Mouse (Mus musculus) midbrain, embryonic 14.5 days (tissue): Measurements from ENCODE around the gene Mrpl22. TPM values are rescaled to one million over a fixed set of nuclear protein-coding genes. Genes with fewer than 3 reads are reported as not detected.
"Not testable (repeated sequence)": the region's sequence is repeated elsewhere in the genome, so short reads cannot be mapped to it uniquely, and the experiment has no call there.

Experiments used
- ATAC-seq: fragments of 200-750 bp; cut with Nextera tagmentation; 2 replicates; pipeline ENCODE4 v1.8.0; 2017; ENCODE audit warnings: moderate number of reproducible peaks, moderate library complexity; ENCODE audit not compliant: low FRiP score, low TSS enrichment
- DNase-seq: peaks from one replicate; pipeline ENCODE4 v3.0.0-alpha.2; 2015
- H3K27ac ChIP-seq: fragments of 300-500 bp; sonication (generic); replicated peaks from 2 replicates; pipeline ENCODE4 v1.5.1; 2014; ENCODE audit warnings: mild to moderate bottlenecking, low read depth, low read length, moderate library complexity
- H3K27me3 ChIP-seq: fragments of 300-500 bp; sonication (generic); 2 replicates; pipeline ENCODE4 v1.6.1; 2014; ENCODE audit warnings: low read length, control low read depth, mixed read lengths; ENCODE audit not compliant: control insufficient read depth, insufficient read depth
- H3K36me3 ChIP-seq: fragments of 300-500 bp; sonication (generic); 2 replicates; pipeline ENCODE4 v1.6.1; 2014; ENCODE audit warnings: low read length, control low read depth; ENCODE audit not compliant: control insufficient read depth, insufficient read depth
- H3K4me1 ChIP-seq: fragments of 300-500 bp; sonication (generic); 2 replicates; pipeline ENCODE4 v1.6.1; 2014; ENCODE audit warnings: mild to moderate bottlenecking, antibody characterized with exemption, low read length, control low read depth; ENCODE audit not compliant: control insufficient read depth, insufficient read depth
- H3K4me2 ChIP-seq: fragments of 300-500 bp; sonication (generic); 2 replicates; pipeline ENCODE4 v1.6.1; 2014; ENCODE audit warnings: mild to moderate bottlenecking, low read length, moderate library complexity
- H3K4me3 ChIP-seq: fragments of 300-500 bp; sonication (generic); replicated peaks from 2 replicates; pipeline ENCODE4 v1.5.1; 2014; ENCODE audit warnings: low read depth, low read length
- H3K9ac ChIP-seq: fragments of 300-500 bp; sonication (generic); replicated peaks from 2 replicates; pipeline ENCODE4 v1.6.1; 2014; ENCODE audit warnings: mild to moderate bottlenecking, low read length, moderate library complexity
- H3K9me3 ChIP-seq: fragments of 300-500 bp; sonication (generic); 2 replicates; pipeline ENCODE4 v1.6.1; 2016; ENCODE audit warnings: low read length, control low read depth, mixed read lengths; ENCODE audit not compliant: control insufficient read depth
- WGBS: fragments of 180-500 bp; shearing (Covaris S2); extraction: QIAGEN DNeasy Blood & Tissue Kit; methylation state at CpG from one replicate; pipeline ENCODE4 v1.1.7; 2014; 5-methylcytosine and 5-hydroxymethylcytosine counted together
- polyA plus RNA-seq: library from polyadenylated mRNA; unstranded; fragments of >200 nt; fragmentation: Nextera tagmentation; extraction: Ambion mirVana; gene quantifications from 2 replicates; pipeline ENCODE4 v1.2.1, GENCODE M21; 2014

Gene Mrpl22
- polyA plus RNA-seq, 1 experiment from 2014 or later: 101 TPM

DNA sequence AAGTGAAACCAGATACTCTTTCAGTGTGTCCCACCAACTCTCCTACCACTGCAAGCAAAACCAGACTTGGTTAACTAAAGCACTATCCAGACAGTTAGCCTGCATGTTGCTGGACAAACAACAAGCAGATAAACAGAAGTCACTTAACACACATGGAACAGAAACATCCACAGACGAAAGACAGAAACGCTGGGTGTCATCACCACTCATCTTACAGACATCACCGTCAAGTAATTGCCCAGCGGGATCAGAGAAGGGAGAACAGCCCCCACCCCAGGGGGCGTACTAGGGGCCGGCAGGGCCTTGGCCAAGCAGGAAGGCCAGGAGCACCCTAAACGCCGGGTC, 3.7 kb upstream of the Mrpl22 start:
- Histone ChIP-seq H3K4me3 (peak overlapping the region; percentile 84), H3K27ac (peak overlapping the region; percentile 67; the same call in 1 of the 2 replicates), H3K9ac (peak overlapping the region; percentile 76), H3K9me3 (no peaks in the 10 kb centered on the region; the same call in 1 of the 2 replicates), H3K4me2 (peak overlapping the region; percentile 68), H3K4me1 (peaks cover 3% of the 10 kb centered on the region; the same call in 1 of the 2 replicates), H3K27me3 (no peaks in the 10 kb centered on the region), H3K36me3 (peaks cover 28% of the 10 kb centered on the region)
- WGBS: 0% methylated on average over 8 of the region's 8 CpGs
- DNase-seq (no peak), ATAC-seq (no peak)

DNA sequence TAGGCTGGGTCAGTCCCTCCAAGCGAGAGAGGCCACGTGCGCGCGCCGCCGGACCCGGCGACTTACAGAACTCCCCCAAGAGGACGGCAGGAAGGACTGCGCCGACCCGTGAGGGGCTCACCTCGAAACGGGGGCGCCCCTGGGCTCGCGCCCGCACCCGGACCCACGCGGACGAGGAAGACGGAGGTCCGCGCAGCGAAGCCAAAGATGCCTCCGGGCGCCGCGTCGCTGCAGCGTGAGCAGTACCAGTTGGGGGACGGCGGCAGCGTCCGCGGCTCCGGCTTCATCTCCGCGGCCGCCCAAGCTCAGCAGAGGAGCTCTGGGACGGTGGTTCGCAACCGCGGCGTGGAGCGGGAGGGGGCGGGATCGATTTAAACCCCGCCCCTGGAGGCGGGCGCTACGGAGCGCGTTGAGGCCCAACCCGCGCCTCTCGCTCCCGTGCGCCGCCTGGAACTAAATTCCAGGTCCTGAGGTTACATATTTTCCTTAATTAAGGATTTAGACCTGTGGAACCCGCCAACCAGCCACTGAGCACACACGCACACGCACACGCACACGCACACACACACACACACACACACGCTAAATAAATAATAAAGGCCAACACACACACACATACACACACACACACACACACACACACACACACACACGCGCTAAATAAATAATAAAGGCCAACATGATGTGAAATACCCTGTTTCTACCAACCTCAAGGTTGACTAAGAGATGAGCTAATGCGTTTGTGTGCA, 3.1 kb upstream of the Mrpl22 start, which contains the start of gene Gemin5:
Gene Gemin5 (minus strand): TSS at position 373 of the 749 bp plus-strand sequence.
- DNase-seq (peak; percentile 94), ATAC-seq (peak; percentile 87)
- H3K36me3 ChIP-seq: peaks cover 26% of the 10 kb centered on the region
- peaks cover 3% of the 10 kb centered on the region; the same call in 1 of the 2 replicates for H3K4me1 ChIP-seq
- H3K27me3 ChIP-seq: no peaks in the 10 kb centered on the region
- H3K27ac ChIP-seq: peak within 1 kb of the TSS; percentile 67
- peak within 1 kb of the TSS; percentile 84 for H3K4me3 ChIP-seq
- 2% methylated on average over 71 of the region's 71 CpGs for WGBS
- H3K9me3 ChIP-seq: no peaks in the 10 kb centered on the region; the same call in 1 of the 2 replicates
- H3K9ac ChIP-seq: peak within 1 kb of the TSS; percentile 76
- peak within 1 kb of the TSS; percentile 68 for H3K4me2 ChIP-seq

GRCm38 (mm10) chr11:58169666-58170065, 1.8 kb upstream of the Mrpl22 start:
- DNase-seq (no peak), ATAC-seq (no peak)
- Histone ChIP-seq H3K36me3 (peaks cover 29% of the 10 kb centered on the region), H3K4me2 (no peak overlapping the region), H3K27me3 (no peaks in the 10 kb centered on the region), H3K4me3 (no peak overlapping the region), H3K4me1 (peaks cover 3% of the 10 kb centered on the region; the same call in 1 of the 2 replicates), H3K9ac (no peak overlapping the region), H3K27ac (no peak overlapping the region), H3K9me3 (no peaks in the 10 kb centered on the region; the same call in 1 of the 2 replicates)
- WGBS: 87% methylated on average over 4 of the region's 4 CpGs

GRCm38 (mm10) chr11:58179563-58179962, 8.1 kb downstream of the Mrpl22 start:
- Histone ChIP-seq H3K9me3 (no peaks in the 10 kb centered on the region), H3K27me3 (no peaks in the 10 kb centered on the region), H3K4me2 (no peak overlapping the region), H3K4me3 (no peak overlapping the region), H3K4me1 (no peaks in the 10 kb centered on the region), H3K36me3 (peaks cover 47% of the 10 kb centered on the region), H3K27ac (no peak overlapping the region), H3K9ac (no peak overlapping the region)
- WGBS: 27% methylated on average over 3 of the region's 3 CpGs
- no peak for ATAC-seq
- peak; percentile 86 for DNase-seq

GRCm38 (mm10) chr11:58179986-58180385, 8.5 kb downstream of the Mrpl22 start:
- not testable (repeated sequence) for H3K4me1 ChIP-seq, DNase-seq, H3K4me3 ChIP-seq, H3K4me2 ChIP-seq, H3K27me3 ChIP-seq, H3K9ac ChIP-seq, ATAC-seq, H3K27ac ChIP-seq, H3K9me3 ChIP-seq
- peaks cover 43% of the 10 kb centered on the region for H3K36me3 ChIP-seq
- 96% methylated on average over 6 of the region's 6 CpGs for WGBS

DNA sequence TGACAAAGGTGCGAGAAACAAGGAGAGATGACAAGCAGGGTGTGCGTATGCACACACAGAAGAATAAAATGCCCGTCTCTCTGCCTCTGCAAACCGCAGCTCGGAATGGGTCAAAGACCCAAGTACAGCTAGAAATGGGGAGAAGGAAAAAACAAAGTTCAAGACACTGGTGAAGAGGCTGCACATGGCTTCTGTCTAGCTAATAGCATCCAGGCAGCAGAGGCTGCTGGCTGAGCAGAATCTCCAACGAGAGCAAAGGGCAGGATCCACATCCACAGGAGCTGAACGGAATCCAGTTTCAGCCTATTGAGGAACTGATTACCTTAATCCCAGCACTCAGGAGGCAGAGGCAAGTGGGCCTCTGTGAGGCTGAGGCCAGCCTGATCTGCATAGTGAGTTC, 9.3 kb downstream of the Mrpl22 start:
- no peak overlapping the region for H3K9ac ChIP-seq
- H3K4me2 ChIP-seq: no peak overlapping the region
- no peak overlapping the region for H3K4me3 ChIP-seq
- peaks cover 36% of the 10 kb centered on the region for H3K36me3 ChIP-seq
- WGBS: 89% methylated on average over 7 of the region's 7 CpGs
- no peak for DNase-seq
- no peaks in the 10 kb centered on the region for H3K4me1 ChIP-seq
- ATAC-seq: no peak
- no peaks in the 10 kb centered on the region for H3K9me3 ChIP-seq
- no peaks in the 10 kb centered on the region for H3K27me3 ChIP-seq
- H3K27ac ChIP-seq: no peak overlapping the region

DNA sequence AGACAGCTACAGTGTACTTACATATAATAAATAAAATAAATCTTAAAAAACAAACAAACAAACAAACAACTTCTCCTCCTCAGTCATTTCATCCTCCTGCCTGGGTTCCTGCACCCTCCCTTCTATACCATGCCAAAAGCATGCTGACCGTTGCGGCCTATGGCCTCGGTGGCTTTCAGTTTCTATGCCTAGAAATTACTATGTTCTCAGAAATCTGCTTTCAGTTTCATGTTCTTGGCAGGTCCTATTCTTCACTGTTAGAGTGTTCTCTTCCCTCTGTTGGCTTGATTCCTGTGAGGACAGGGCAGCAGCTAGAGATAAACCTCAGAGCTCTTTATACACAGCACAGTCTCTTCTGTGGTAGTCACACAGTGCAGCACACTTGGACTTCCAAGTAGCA, 12.1 kb downstream of the Mrpl22 start:
- ATAC-seq (no peak), DNase-seq (no peak)
- no peaks in the 10 kb centered on the region for H3K9me3 ChIP-seq
- H3K4me1 ChIP-seq: no peaks in the 10 kb centered on the region
- no peak overlapping the region for H3K27ac ChIP-seq
- no peak overlapping the region for H3K4me3 ChIP-seq
- WGBS: 96% methylated on average over 3 of the region's 3 CpGs
- H3K27me3 ChIP-seq: no peaks in the 10 kb centered on the region
- no peak overlapping the region for H3K9ac ChIP-seq
- no peak overlapping the region for H3K4me2 ChIP-seq
- H3K36me3 ChIP-seq: peaks cover 10% of the 10 kb centered on the region; the same call in 1 of the 2 replicates

- 94% methylated on average over 6 of the region's 6 CpGs for WGBS
- Histone ChIP-seq H3K9ac (no peak overlapping the region), H3K36me3 (no peaks in the 10 kb centered on the region), H3K9me3 (no peaks in the 10 kb centered on the region), H3K27me3 (no peaks in the 10 kb centered on the region), H3K27ac (no peak overlapping the region), H3K4me3 (no peak overlapping the region), H3K4me1 (no peaks in the 10 kb centered on the region), H3K4me2 (no peak overlapping the region)
- no peak for ATAC-seq
- DNase-seq: no peak
These were observed 18.2 kb downstream of the Mrpl22 start for GRCm38 (mm10) chr11:58189675-58190074.

- Histone ChIP-seq H3K9me3 (no peaks in the 10 kb centered on the region), H3K4me2 (no peak overlapping the region), H3K9ac (no peak overlapping the region), H3K36me3 (no peaks in the 10 kb centered on the region), H3K27me3 (no peaks in the 10 kb centered on the region), H3K4me1 (no peaks in the 10 kb centered on the region), H3K4me3 (no peak overlapping the region), H3K27ac (no peak overlapping the region)
- WGBS: 81% methylated on average over 3 of the region's 3 CpGs
- ATAC-seq (no peak), DNase-seq (no peak)
These were observed 21.9 kb downstream of the Mrpl22 start for GRCm38 (mm10) chr11:58193326-58193725.
